Mouse (Mus musculus) G1E (cell line): ENCODE measurements around the gene Mapkapk3. TPM values are rescaled to one million over a fixed set of nuclear protein-coding genes. Genes with fewer than 3 reads are reported as not detected.

Experiments used
- ATAC-seq: 2 replicates; pipeline ENCODE4 v1.8.0; 2016; ENCODE audit warnings: mild to moderate bottlenecking; ENCODE audit not compliant: insufficient number of reproducible peaks, poor library complexity, low FRiP score, severe bottlenecking; ENCODE audit errors: extremely low read depth
- DNase-seq: peaks from one replicate; pipeline ENCODE4 v3.0.0; 2012; ENCODE audit warnings: low spot score
- H3K27me3 ChIP-seq: 2 replicates; pipeline ENCODE4 v1.6.1; 2012; ENCODE audit warnings: mild to moderate bottlenecking, low read length, inconsistent platforms; ENCODE audit not compliant: insufficient read depth
- H3K36me3 ChIP-seq: replicated peaks from 2 replicates; pipeline ENCODE3; 2012; ENCODE audit warnings: mild to moderate bottlenecking, inconsistent platforms
- H3K4me1 ChIP-seq: 2 replicates; pipeline ENCODE4 v1.6.1; 2012; ENCODE audit warnings: low read depth, low read length, inconsistent platforms, mixed read lengths; ENCODE audit not compliant: insufficient read depth
- H3K4me3 ChIP-seq: 2 replicates; pipeline ENCODE4 v1.5.1; 2012; ENCODE audit warnings: low read depth, mild to moderate bottlenecking, inconsistent platforms, low read length, moderate library complexity, mixed read lengths
- H3K9me3 ChIP-seq: replicated peaks from 2 replicates; pipeline ENCODE4 v1.6.1; 2012; ENCODE audit warnings: inconsistent platforms
- CTCF ChIP-seq: IDR thresholded peaks from 2 replicates; pipeline ENCODE4 v1.5.1; 2012; ENCODE audit warnings: low read depth, low read length, inconsistent platforms, mixed read lengths
- GATA1 ChIP-seq: IDR thresholded peaks from 2 replicates; pipeline ENCODE4 v1.6.1; 2012; ENCODE audit warnings: borderline replicate concordance, low read length, inconsistent platforms, mixed read lengths
- GATA2 ChIP-seq: IDR thresholded peaks from 2 replicates; pipeline ENCODE4 v1.6.1; 2012; ENCODE audit warnings: low read depth, low read length, inconsistent platforms, borderline replicate concordance
- POLR2AphosphoS5 ChIP-seq: IDR thresholded peaks from 2 replicates; pipeline ENCODE4 v1.6.1; 2012; ENCODE audit warnings: low read depth, low read length, inconsistent platforms; ENCODE audit not compliant: insufficient replicate concordance
- TAL1 ChIP-seq: conservative IDR thresholded peaks from 2 replicates; pipeline ENCODE4 v1.6.1; 2012; ENCODE audit warnings: low read depth, low read length, inconsistent platforms, mixed read lengths
- polyA plus RNA-seq: library from polyadenylated mRNA; stranded (reverse); fragments of >175 nt; gene quantifications from 2 replicates; pipeline ENCODE4 v1.2.3, GENCODE M21; 2012
- total RNA-seq, 2 experiments: library from RNA; stranded (forward) in 1 of 2; stranded (reverse) in 1 of 2; fragments of 200-1000 nt in 1 of 2; fragments of >200 nt in 1 of 2; fragmentation: Nextera tagmentation in 1 of 2; gene quantifications; 2 replicates each; pipeline ENCODE4 v1.2.3; 2014 to 2017

The Mapkapk3 gene
- total and polyA plus RNA-seq, 3 experiments, result 41.5 to 99.8 (median 60.1) TPM

GRCm38 (mm10) chr9:107322461-107323050 is 32.9 kb upstream of the Mapkapk3 start:
- H3K27me3 ChIP-seq, result no peaks in the 10 kb centered on the region
- H3K4me1 ChIP-seq, result peaks cover 81% of the 10 kb centered on the region
- no peak for ATAC-seq
- peaks cover 41% of the 10 kb centered on the region for H3K36me3 ChIP-seq
- no peak for DNase-seq
- no peak for TF ChIP-seq CTCF
- no peak for TF ChIP-seq POLR2AphosphoS5
- no peak for TF ChIP-seq GATA2
- TF ChIP-seq GATA1, result no peak
- H3K4me3 ChIP-seq, result no peak overlapping the region
- H3K9me3 ChIP-seq, result no peaks in the 10 kb centered on the region

GRCm38 (mm10) chr9:107315791-107316190 is 26.1 kb upstream of the Mapkapk3 start:
- H3K4me1 ChIP-seq, result peaks cover 79% of the 10 kb centered on the region
- H3K4me3 ChIP-seq, result no peak overlapping the region
- H3K36me3 ChIP-seq, result no peaks in the 10 kb centered on the region
- no peaks in the 10 kb centered on the region for H3K27me3 ChIP-seq
- ATAC-seq (no peak), DNase-seq (no peak)
- no peak for TF ChIP-seq CTCF
- TF ChIP-seq GATA1, result no peak
- TF ChIP-seq GATA2, result no peak
- TF ChIP-seq TAL1, result no peak
- no peak for TF ChIP-seq POLR2AphosphoS5
- no peaks in the 10 kb centered on the region for H3K9me3 ChIP-seq

GRCm38 (mm10) chr9:107313926-107314325 is 24.2 kb upstream of the Mapkapk3 start:
- TF ChIP-seq POLR2AphosphoS5 (no peak), GATA1 (no peak), TAL1 (no peak), CTCF (no peak), GATA2 (no peak)
- no peak for ATAC-seq
- peak overlapping the region; percentile 69; the same call in 1 of the 2 replicates for H3K4me3 ChIP-seq

GRCm38 (mm10) chr9:107312811-107313584 is 23.3 kb upstream of the Mapkapk3 start:
- peak; percentile 74 for DNase-seq
- peak overlapping the region; percentile 69 for H3K4me3 ChIP-seq
- ATAC-seq, result peak; percentile 77
- no peaks in the 10 kb centered on the region for H3K27me3 ChIP-seq
- TF ChIP-seq TAL1 (no peak), GATA1 (no peak), POLR2AphosphoS5 (no peak), CTCF (no peak), GATA2 (no peak)
- H3K36me3 ChIP-seq, result no peaks in the 10 kb centered on the region
- peaks cover 85% of the 10 kb centered on the region for H3K4me1 ChIP-seq
- no peaks in the 10 kb centered on the region for H3K9me3 ChIP-seq

More at GRCm38 (mm10) chr9:107313926-107314325, 24.2 kb upstream of the Mapkapk3 start:
- DNase-seq, result no peak
- H3K4me1 ChIP-seq, result peaks cover 84% of the 10 kb centered on the region
- H3K36me3 ChIP-seq, result no peaks in the 10 kb centered on the region
- no peaks in the 10 kb centered on the region for H3K27me3 ChIP-seq
- no peaks in the 10 kb centered on the region for H3K9me3 ChIP-seq

GRCm38 (mm10) chr9:107309600-107309999 is 19.9 kb upstream of the Mapkapk3 start:
- Histone ChIP-seq H3K4me3 (no peak overlapping the region; the same call in 1 of the 2 replicates), H3K36me3 (peaks cover 5% of the 10 kb centered on the region), H3K27me3 (no peaks in the 10 kb centered on the region), H3K9me3 (no peaks in the 10 kb centered on the region), H3K4me1 (peaks cover 90% of the 10 kb centered on the region)
- TF ChIP-seq GATA2 (no peak), CTCF (no peak), TAL1 (no peak), POLR2AphosphoS5 (no peak), GATA1 (no peak)
- DNase-seq (no peak), ATAC-seq (no peak)

- no peak for ATAC-seq
- H3K4me3 ChIP-seq, result peak overlapping the region; percentile 51; the same call in 1 of the 2 replicates
- peaks cover 90% of the 10 kb centered on the region for H3K4me1 ChIP-seq
- no peak for DNase-seq
- H3K9me3 ChIP-seq, result no peaks in the 10 kb centered on the region
- TF ChIP-seq CTCF, result no peak
- TF ChIP-seq GATA2, result no peak
- no peak for TF ChIP-seq TAL1
- TF ChIP-seq GATA1, result no peak
- TF ChIP-seq POLR2AphosphoS5, result no peak
- peaks cover 7% of the 10 kb centered on the region for H3K36me3 ChIP-seq
- no peaks in the 10 kb centered on the region for H3K27me3 ChIP-seq
Measured at GRCm38 (mm10) chr9:107309171-107309570, 19.5 kb upstream of the Mapkapk3 start.
